Mouse (Mus musculus) limb, embryonic 15.5 days (tissue): ENCODE results near the gene Tbxas1. TPM values are rescaled to one million over a fixed set of nuclear protein-coding genes. Genes with fewer than 3 reads are reported as not detected.

Experiments used
- ATAC-seq: fragments of 200-750 bp; cut with Nextera tagmentation; 2 replicates; pipeline ENCODE4 v1.8.0; 2017; ENCODE audit warnings: low read depth, moderate TSS enrichment; ENCODE audit not compliant: insufficient number of reproducible peaks, low FRiP score, low TSS enrichment
- H3K27ac ChIP-seq: fragments of 300-500 bp; sonication (generic); 2 replicates; pipeline ENCODE4 v1.5.1; 2015; ENCODE audit warnings: moderate library complexity, mild to moderate bottlenecking, inconsistent platforms
- H3K27me3 ChIP-seq: fragments of 300-500 bp; sonication (generic); 2 replicates; pipeline ENCODE4 v1.6.1; 2015; ENCODE audit warnings: inconsistent platforms
- H3K36me3 ChIP-seq: fragments of 300-500 bp; sonication (generic); 2 replicates; pipeline ENCODE4 v1.6.1; 2015; ENCODE audit warnings: inconsistent platforms
- H3K4me1 ChIP-seq: fragments of 300-500 bp; sonication (generic); 2 replicates; pipeline ENCODE4 v1.6.1; 2015; ENCODE audit warnings: inconsistent platforms
- H3K4me2 ChIP-seq: fragments of 300-500 bp; sonication (generic); 2 replicates; pipeline ENCODE4 v1.6.1; 2015; ENCODE audit warnings: mild to moderate bottlenecking, inconsistent platforms
- H3K4me3 ChIP-seq: fragments of 300-500 bp; sonication (generic); 2 replicates; pipeline ENCODE4 v1.5.1; 2015; ENCODE audit warnings: mild to moderate bottlenecking, inconsistent platforms
- H3K9ac ChIP-seq: fragments of 300-500 bp; sonication (generic); 2 replicates; pipeline ENCODE4 v1.6.1; 2015; ENCODE audit warnings: inconsistent platforms
- H3K9me3 ChIP-seq: fragments of 300-500 bp; sonication (generic); 2 replicates; pipeline ENCODE4 v1.6.1; 2016; ENCODE audit warnings: inconsistent platforms
- WGBS: fragments of 180-500 bp; shearing (Covaris S2); methylation state at CpG from one replicate; pipeline ENCODE4 v1.1.7; 2015; 5-methylcytosine and 5-hydroxymethylcytosine counted together
- polyA plus RNA-seq: library from polyadenylated mRNA; unstranded; fragments of >200 nt; fragmentation: Nextera tagmentation; extraction: Ambion mirVana; gene quantifications from 2 replicates; pipeline ENCODE4 v1.2.1, GENCODE M21; 2015

Gene Tbxas1
- polyA plus RNA-seq, 1 experiment from 2014 or later: 3.2 TPM

- H3K27ac ChIP-seq: no peak overlapping the region
Observed at GRCm38 (mm10) chr6:38900479-38901126, 25.4 kb downstream of the Tbxas1 start.

GRCm38 (mm10) chr6:38901152-38901551 lies 25.9 kb downstream of the Tbxas1 start:
- Histone ChIP-seq H3K9ac (no peak overlapping the region), H3K4me2 (no peak overlapping the region), H3K4me3 (no peak overlapping the region), H3K27me3 (no peaks in the 10 kb centered on the region), H3K9me3 (no peaks in the 10 kb centered on the region), H3K27ac (no peak overlapping the region), H3K4me1 (no peaks in the 10 kb centered on the region), H3K36me3 (no peaks in the 10 kb centered on the region)
- WGBS: 78% methylated on average over 4 of the region's 4 CpGs
- ATAC-seq: no peak

More at GRCm38 (mm10) chr6:38900479-38901126, 25.4 kb downstream of the Tbxas1 start:
- 87% methylated on average over 4 of the region's 4 CpGs for WGBS
- Histone ChIP-seq H3K4me2 (no peak overlapping the region), H3K4me1 (no peaks in the 10 kb centered on the region), H3K36me3 (no peaks in the 10 kb centered on the region), H3K9me3 (no peaks in the 10 kb centered on the region), H3K4me3 (no peak overlapping the region), H3K27me3 (no peaks in the 10 kb centered on the region), H3K9ac (no peak overlapping the region)
- no peak for ATAC-seq

GRCm38 (mm10) chr6:38901636-38902035 lies 26.4 kb downstream of the Tbxas1 start:
- 78% methylated on average over 3 of the region's 3 CpGs for WGBS
- Histone ChIP-seq H3K27me3 (no peaks in the 10 kb centered on the region), H3K4me2 (no peak overlapping the region), H3K9me3 (no peaks in the 10 kb centered on the region), H3K4me1 (no peaks in the 10 kb centered on the region), H3K36me3 (no peaks in the 10 kb centered on the region), H3K27ac (no peak overlapping the region), H3K9ac (no peak overlapping the region), H3K4me3 (no peak overlapping the region)
- ATAC-seq: no peak

- ATAC-seq: no peak
- H3K36me3 ChIP-seq: no peaks in the 10 kb centered on the region
- H3K9ac ChIP-seq: no peak overlapping the region
- no peaks in the 10 kb centered on the region for H3K9me3 ChIP-seq
- H3K4me2 ChIP-seq: no peak overlapping the region
- H3K4me1 ChIP-seq: no peaks in the 10 kb centered on the region
- no peak overlapping the region for H3K4me3 ChIP-seq
- WGBS: 83% methylated on average over 10 of the region's 10 CpGs
- H3K27me3 ChIP-seq: no peaks in the 10 kb centered on the region
- H3K27ac ChIP-seq: no peak overlapping the region
Observed at GRCm38 (mm10) chr6:38902820-38903439, 27.7 kb downstream of the Tbxas1 start.

- Histone ChIP-seq H3K9ac (no peak overlapping the region), H3K4me3 (no peak overlapping the region), H3K27me3 (no peaks in the 10 kb centered on the region), H3K9me3 (no peaks in the 10 kb centered on the region), H3K4me2 (no peak overlapping the region), H3K4me1 (no peaks in the 10 kb centered on the region), H3K27ac (no peak overlapping the region), H3K36me3 (no peaks in the 10 kb centered on the region)
- WGBS: 71% methylated on average over 6 of the region's 6 CpGs
- ATAC-seq: no peak
Observed at GRCm38 (mm10) chr6:38906005-38906404, 30.8 kb downstream of the Tbxas1 start.

GRCm38 (mm10) chr6:38908401-38908800 lies 33.2 kb downstream of the Tbxas1 start:
- no peak overlapping the region for H3K4me3 ChIP-seq
- 75% methylated on average over 6 of the region's 6 CpGs for WGBS
- ATAC-seq: no peak

GRCm38 (mm10) chr6:38910828-38911559 lies 35.8 kb downstream of the Tbxas1 start:
- no peak overlapping the region for H3K4me3 ChIP-seq
- no peaks in the 10 kb centered on the region for H3K9me3 ChIP-seq
- H3K27me3 ChIP-seq: no peaks in the 10 kb centered on the region
- H3K4me2 ChIP-seq: no peak overlapping the region
- no peak overlapping the region for H3K9ac ChIP-seq
- 68% methylated on average over 3 of the region's 3 CpGs for WGBS
- peaks cover 5% of the 10 kb centered on the region for H3K4me1 ChIP-seq
- no peak for ATAC-seq
- H3K36me3 ChIP-seq: no peaks in the 10 kb centered on the region
- no peak overlapping the region for H3K27ac ChIP-seq

More at GRCm38 (mm10) chr6:38908401-38908800, 33.2 kb downstream of the Tbxas1 start:
- Histone ChIP-seq H3K4me2 (no peak overlapping the region), H3K27ac (no peak overlapping the region), H3K9me3 (no peaks in the 10 kb centered on the region), H3K36me3 (no peaks in the 10 kb centered on the region), H3K9ac (no peak overlapping the region), H3K4me1 (no peaks in the 10 kb centered on the region), H3K27me3 (no peaks in the 10 kb centered on the region)

- Histone ChIP-seq H3K36me3 (no peaks in the 10 kb centered on the region), H3K4me1 (peaks cover 5% of the 10 kb centered on the region), H3K4me2 (no peak overlapping the region), H3K27me3 (no peaks in the 10 kb centered on the region), H3K4me3 (no peak overlapping the region), H3K9me3 (no peaks in the 10 kb centered on the region), H3K27ac (no peak overlapping the region), H3K9ac (no peak overlapping the region)
- ATAC-seq: no peak
Observed at GRCm38 (mm10) chr6:38912121-38912660, 37.0 kb downstream of the Tbxas1 start.

- Histone ChIP-seq H3K9ac (no peak overlapping the region), H3K4me1 (peaks cover 5% of the 10 kb centered on the region), H3K27me3 (no peaks in the 10 kb centered on the region), H3K27ac (no peak overlapping the region), H3K4me2 (no peak overlapping the region), H3K36me3 (no peaks in the 10 kb centered on the region), H3K4me3 (no peak overlapping the region), H3K9me3 (no peaks in the 10 kb centered on the region)
- no peak for ATAC-seq
- WGBS: 81% methylated on average over 9 of the region's 9 CpGs
Observed at GRCm38 (mm10) chr6:38912845-38913244, 37.6 kb downstream of the Tbxas1 start.

GRCm38 (mm10) chr6:38913386-38914042 lies 38.3 kb downstream of the Tbxas1 start:
- Histone ChIP-seq H3K4me2 (no peak overlapping the region), H3K36me3 (no peaks in the 10 kb centered on the region), H3K4me3 (no peak overlapping the region), H3K4me1 (peaks cover 5% of the 10 kb centered on the region), H3K9ac (no peak overlapping the region), H3K9me3 (no peaks in the 10 kb centered on the region), H3K27me3 (no peaks in the 10 kb centered on the region), H3K27ac (no peak overlapping the region)
- ATAC-seq: no peak
- WGBS: 72% methylated on average over 13 of the region's 13 CpGs

GRCm38 (mm10) chr6:38914181-38914580 lies 39.0 kb downstream of the Tbxas1 start:
- Histone ChIP-seq H3K4me1 (peaks cover 5% of the 10 kb centered on the region), H3K36me3 (no peaks in the 10 kb centered on the region), H3K4me2 (no peak overlapping the region), H3K27me3 (no peaks in the 10 kb centered on the region), H3K4me3 (no peak overlapping the region), H3K9ac (no peak overlapping the region), H3K9me3 (no peaks in the 10 kb centered on the region), H3K27ac (no peak overlapping the region)
- WGBS: 87% methylated on average over 10 of the region's 10 CpGs
- no peak for ATAC-seq
